Mouse (Mus musculus) liver, embryonic 14.5 days (tissue): ENCODE measurements around the gene Tmem82.

Experiments used
- CTCF ChIP-seq: IDR thresholded peaks from 2 replicates; pipeline ENCODE4 v1.5.1; 2016; ENCODE audit warnings: antibody characterized with exemption, low read depth, control low read depth
- EP300 ChIP-seq: IDR thresholded peaks from 2 replicates; pipeline ENCODE4 v1.6.1; 2016; ENCODE audit warnings: antibody characterized with exemption, low read depth

DNA sequence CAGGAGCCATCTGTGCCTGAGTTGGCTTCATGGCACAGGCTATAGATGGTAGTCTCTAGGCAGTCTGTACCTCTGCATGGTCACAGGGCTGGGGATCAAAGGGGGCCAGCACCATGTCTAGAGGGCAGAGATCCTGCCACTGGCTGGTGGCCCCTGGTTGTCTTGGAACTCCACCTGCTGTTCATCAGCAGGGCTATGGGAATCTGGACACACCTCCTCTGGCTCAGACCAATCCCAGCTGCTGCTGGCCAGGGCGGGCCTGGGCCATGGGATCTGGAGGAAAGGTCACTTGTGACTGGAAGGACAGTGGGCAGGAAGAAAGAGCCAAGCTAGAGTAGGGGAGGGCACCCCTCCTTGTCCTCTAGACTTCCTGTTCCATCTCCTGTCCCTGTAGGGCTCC lies 5.2 kb upstream of the Tmem82 start, which contains the start of gene Slc25a34:
- no peak for TF ChIP-seq CTCF
- TF ChIP-seq EP300: no peak
